Mouse (Mus musculus) heart, adult 2 months (tissue): ENCODE results near the gene Ttll11. TPM values are rescaled to one million over a fixed set of nuclear protein-coding genes. Genes with fewer than 3 reads are reported as not detected.

Source experiments
- DNase-seq, 2 experiments: peaks; one replicate each; pipeline ENCODE4 v3.0.0; 2021
- H3K27ac ChIP-seq: fragments of 200-600 bp; 2 replicates; pipeline ENCODE4 v1.8.1; 2022
- H3K27me3 ChIP-seq: fragments of 200-500 bp; 2 replicates; pipeline ENCODE4 v1.6.1; 2012; ENCODE audit warnings: mild to moderate bottlenecking, low read length, inconsistent platforms, mixed read lengths; ENCODE audit not compliant: control insufficient read depth, insufficient read depth
- H3K36me3 ChIP-seq: fragments of 200-500 bp; 2 replicates; pipeline ENCODE4 v1.6.1; 2012; ENCODE audit warnings: low read length, inconsistent platforms; ENCODE audit not compliant: control insufficient read depth, insufficient read depth
- H3K4me1 ChIP-seq: fragments of 200-500 bp; 2 replicates; pipeline ENCODE4 v1.6.1; 2011; ENCODE audit warnings: low read length; ENCODE audit not compliant: control insufficient read depth, insufficient read depth
- H3K4me3 ChIP-seq: fragments of 200-600 bp; 2 replicates; pipeline ENCODE4 v1.8.1; 2022
- H3K79me2 ChIP-seq: fragments of 200-500 bp; replicated peaks from 2 replicates; pipeline ENCODE4 v1.6.1; 2012; ENCODE audit warnings: mild to moderate bottlenecking, inconsistent platforms, low read length, moderate library complexity, mixed read lengths; ENCODE audit not compliant: control insufficient read depth, insufficient read depth
- H3K9ac ChIP-seq: fragments of 200-500 bp; 2 replicates; pipeline ENCODE4 v1.6.1; 2012; ENCODE audit warnings: low read depth, mild to moderate bottlenecking, control low read depth, inconsistent platforms, low read length, mixed read lengths
- CTCF ChIP-seq: fragments of 200-600 bp; IDR thresholded peaks from 2 replicates; pipeline ENCODE4 v1.8.1; 2022; ENCODE audit warnings: antibody characterized with exemption, mild to moderate bottlenecking, moderate library complexity
- EP300 ChIP-seq: fragments of 200-500 bp; IDR thresholded peaks from 2 replicates; pipeline ENCODE4 v1.6.1; 2011; ENCODE audit warnings: low read depth, low read length, control low read depth; ENCODE audit not compliant: insufficient read depth
- POLR2A ChIP-seq: fragments of 200-500 bp; IDR thresholded peaks from 2 replicates; pipeline ENCODE4 v1.6.1; 2011; ENCODE audit warnings: mild to moderate bottlenecking, low read depth, low read length, control low read depth; ENCODE audit not compliant: insufficient read depth
- WGBS: fragments of 180-500 bp; shearing (Covaris S2); methylation state at CpG from one replicate; pipeline ENCODE4 v1.1.7; 2018; 5-methylcytosine and 5-hydroxymethylcytosine counted together
- intact Hi-C: fragments of 180-260 bp; cut with DNase I; formaldehyde crosslinking; loops from one replicate; pipeline ENCODE4 v1.15.1; 2025
- polyA plus RNA-seq: library from polyadenylated mRNA; depleted of rRNA; stranded (reverse); fragments of >200 nt; gene quantifications from 2 replicates; pipeline ENCODE4 v1.2.3, GENCODE M21; 2012
- total RNA-seq, 2 experiments: library from RNA; stranded (reverse); gene quantifications; 2 replicates each; pipeline ENCODE4 v1.2.3; 2021

Gene Ttll11
- total and polyA plus RNA-seq, 3 experiments, result 1.2 to 2.2 (median 1.5) TPM

DNA sequence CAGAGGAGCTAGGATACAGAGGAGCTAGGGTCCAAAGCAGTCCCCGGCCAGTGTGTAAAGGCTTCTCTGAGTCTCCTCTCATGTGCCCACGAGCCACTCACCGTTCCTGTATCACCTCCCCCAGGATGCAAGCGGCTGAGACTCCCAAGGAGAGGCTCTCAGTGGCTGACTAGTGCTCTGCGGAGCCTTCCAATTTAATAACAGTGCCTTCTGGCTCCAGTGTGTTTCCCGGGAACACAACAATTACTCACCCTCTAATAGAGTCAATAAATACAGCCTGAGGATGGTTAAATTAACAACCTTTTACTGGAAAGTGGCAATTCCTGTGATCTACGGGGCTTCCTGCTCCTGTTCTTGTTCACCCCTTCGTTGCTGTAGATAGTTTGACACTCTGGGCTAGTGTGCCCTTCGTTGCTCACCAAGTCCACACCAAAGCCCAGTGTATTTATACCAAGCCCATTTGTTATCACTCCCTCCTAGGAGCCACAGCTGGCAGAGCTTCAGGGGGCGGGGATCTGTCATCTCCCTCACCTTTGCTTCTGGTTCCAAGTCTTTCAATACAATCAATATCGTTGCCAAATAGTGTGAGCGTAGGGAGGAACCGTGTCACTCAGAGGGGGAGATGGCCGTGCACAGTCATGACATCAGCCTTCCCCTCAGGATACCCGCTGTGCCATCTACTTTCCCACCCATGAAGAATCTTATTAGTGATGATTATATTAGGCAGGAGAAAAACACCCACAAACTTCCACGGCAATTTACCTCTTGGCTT is 27.3 kb downstream of the Ttll11 start:
- intact Hi-C loops, result no loop called here
- 64% methylated on average over 16 of the region's 16 CpGs for WGBS

GRCm38 (mm10) chr2:35944896-35945295 is 34.8 kb downstream of the Ttll11 start:
- Histone ChIP-seq H3K4me3 (no peak overlapping the region), H3K9ac (no peak overlapping the region), H3K36me3 (no peaks in the 10 kb centered on the region), H3K27ac (no peak overlapping the region), H3K27me3 (no peaks in the 10 kb centered on the region), H3K79me2 (no peaks in the 10 kb centered on the region), H3K4me1 (no peaks in the 10 kb centered on the region)
- DNase-seq, result no peak
- intact Hi-C loops, result no loop called here
- no peak for TF ChIP-seq POLR2A
- no peak for TF ChIP-seq CTCF
- no peak for TF ChIP-seq EP300
- WGBS, result 86% methylated on average over 4 of the region's 4 CpGs

More for the DNA sequence above, 27.3 kb downstream of the Ttll11 start:
- Histone ChIP-seq H3K27ac (no peak overlapping the region), H3K4me1 (no peaks in the 10 kb centered on the region), H3K36me3 (no peaks in the 10 kb centered on the region), H3K9ac (no peak overlapping the region), H3K79me2 (no peaks in the 10 kb centered on the region), H3K4me3 (no peak overlapping the region), H3K27me3 (no peaks in the 10 kb centered on the region)
- no peak for DNase-seq
- TF ChIP-seq CTCF, result no peak
- TF ChIP-seq POLR2A, result no peak
- TF ChIP-seq EP300, result no peak

GRCm38 (mm10) chr2:35942960-35943359 is 36.8 kb downstream of the Ttll11 start:
- H3K9ac ChIP-seq, result no peak overlapping the region
- TF ChIP-seq CTCF (no peak), EP300 (no peak), POLR2A (no peak)
- H3K4me3 ChIP-seq, result no peak overlapping the region
- H3K79me2 ChIP-seq, result no peaks in the 10 kb centered on the region
- H3K36me3 ChIP-seq, result no peaks in the 10 kb centered on the region
- no peak for DNase-seq
- intact Hi-C loops, result no loop called here
- no peaks in the 10 kb centered on the region for H3K4me1 ChIP-seq
- no peaks in the 10 kb centered on the region for H3K27me3 ChIP-seq
- no peak overlapping the region for H3K27ac ChIP-seq
- 69% methylated on average over 9 of the region's 9 CpGs for whole genome bisulfite sequencing

DNA sequence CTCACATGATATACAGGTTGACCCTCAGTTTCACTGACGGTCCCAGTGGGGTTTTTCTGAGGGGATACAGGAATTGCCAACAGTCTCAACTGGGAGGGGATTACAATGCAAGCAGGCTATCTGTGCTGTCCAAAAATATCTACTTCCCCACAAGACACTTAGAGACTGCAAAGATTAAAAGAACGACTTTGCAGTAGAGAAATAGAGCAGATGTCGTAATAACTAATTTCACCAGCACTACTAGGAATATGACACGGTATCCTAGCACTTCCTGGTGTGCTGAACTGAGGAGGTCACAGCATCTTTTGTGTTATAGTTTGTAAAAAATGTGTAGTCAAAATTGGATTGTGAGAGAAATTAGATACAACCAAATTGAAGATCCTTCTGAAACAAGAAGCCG is 44.7 kb downstream of the Ttll11 start:
- WGBS, result 60% methylated on average over 5 of the region's 5 CpGs
- no peak for DNase-seq

GRCm38 (mm10) chr2:35933116-35933515 is 46.6 kb downstream of the Ttll11 start:
- Histone ChIP-seq H3K36me3 (no peaks in the 10 kb centered on the region), H3K9ac (no peak overlapping the region), H3K27me3 (no peaks in the 10 kb centered on the region), H3K27ac (no peak overlapping the region), H3K4me3 (no peak overlapping the region), H3K4me1 (peaks cover 3% of the 10 kb centered on the region; the same call in 1 of the 2 replicates), H3K79me2 (no peaks in the 10 kb centered on the region)
- intact Hi-C loops, result loop anchor here (10.0 kb wide), 1 partner anchor 638 kb away; no protein-coding TSS in a partner anchor
- DNase-seq, result no peak
- WGBS, result 89% methylated on average over 13 of the region's 13 CpGs
- TF ChIP-seq EP300 (no peak), POLR2A (no peak), CTCF (no peak)

More for the DNA sequence above, 44.7 kb downstream of the Ttll11 start:
- no peak overlapping the region for H3K27ac ChIP-seq
- no peaks in the 10 kb centered on the region for H3K79me2 ChIP-seq
- no peak overlapping the region for H3K9ac ChIP-seq
- H3K4me1 ChIP-seq, result no peaks in the 10 kb centered on the region
- intact Hi-C loops, result loop anchor here (10.0 kb wide), 1 partner anchor 640 kb away; no protein-coding TSS in a partner anchor
- H3K4me3 ChIP-seq, result no peak overlapping the region
- no peaks in the 10 kb centered on the region for H3K36me3 ChIP-seq
- H3K27me3 ChIP-seq, result no peaks in the 10 kb centered on the region
- TF ChIP-seq EP300 (no peak), POLR2A (no peak), CTCF (no peak)

- no peak overlapping the region for H3K9ac ChIP-seq
- TF ChIP-seq EP300 (no peak), POLR2A (no peak), CTCF (peak; percentile 53)
- peaks cover 4% of the 10 kb centered on the region; the same call in 1 of the 2 replicates for H3K4me1 ChIP-seq
- no peak overlapping the region for H3K4me3 ChIP-seq
- no peak for DNase-seq
- no peaks in the 10 kb centered on the region for H3K36me3 ChIP-seq
- intact Hi-C loops, result loop anchor here (2.0 to 10.0 kb wide), 2 partner anchors 283 to 637 kb away; no protein-coding TSS in a partner anchor
- WGBS, result 76% methylated on average over 3 of the region's 3 CpGs
- no peaks in the 10 kb centered on the region for H3K79me2 ChIP-seq
- no peaks in the 10 kb centered on the region for H3K27me3 ChIP-seq
- H3K27ac ChIP-seq, result no peak overlapping the region
Observed at GRCm38 (mm10) chr2:35931619-35932018, 48.1 kb downstream of the Ttll11 start.
